Mouse (Mus musculus) mesoderm, embryonic 11.5 days (tissue): ENCODE data around the gene BC035947.
A peak's percentile ranks its signal among the peaks of the same experiment; 100 is the strongest.
"Not testable (repeated sequence)": the region's sequence is repeated elsewhere in the genome, so short reads cannot be mapped to it uniquely, and the experiment has no call there.

Experiments used
- DNase-seq: peaks from one replicate; pipeline ENCODE4 v3.0.0-alpha.2; 2012; ENCODE audit warnings: low read depth, low spot score

Gene BC035947

DNA sequence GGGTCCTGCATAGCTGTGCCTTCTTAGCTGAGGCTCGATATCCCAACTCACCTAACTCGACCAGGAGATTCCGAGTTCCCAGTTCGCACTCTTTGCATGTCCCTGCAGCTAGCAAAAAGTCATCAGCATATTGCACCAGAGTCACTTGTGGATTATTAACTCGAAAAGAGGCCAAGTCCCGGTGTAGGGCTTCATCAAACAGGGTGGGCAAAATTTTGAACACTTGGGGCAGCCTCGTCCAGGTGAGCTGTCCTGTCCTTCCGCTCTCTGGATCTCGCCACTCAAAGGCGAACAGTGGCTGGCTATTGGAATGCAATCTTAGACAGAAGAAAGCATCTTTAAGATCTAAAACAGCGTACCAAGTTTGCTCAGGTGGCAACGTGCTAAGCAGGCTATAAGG, 10.1 kb downstream of the BC035947 start:
- not testable (repeated sequence) for DNase-seq

DNA sequence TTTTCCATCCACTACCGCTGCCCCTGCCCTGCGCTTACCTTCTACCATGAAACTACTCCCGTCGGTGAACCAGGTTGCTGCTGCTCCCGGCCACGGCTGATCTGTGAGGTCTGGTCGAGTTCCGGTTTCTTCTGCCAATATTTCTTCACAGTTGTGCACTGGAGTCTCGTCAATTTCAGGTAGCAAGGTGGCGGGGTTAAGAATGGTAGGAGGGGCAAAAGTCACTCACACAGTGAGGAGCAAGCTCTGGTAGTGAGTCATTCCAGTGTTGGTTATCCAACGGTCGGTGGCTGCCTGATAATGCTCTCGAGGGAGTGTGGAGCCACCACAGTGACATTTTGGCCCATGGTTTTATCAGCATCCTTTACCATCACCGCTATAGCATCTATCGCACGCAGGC, 10.9 kb downstream of the BC035947 start:
- no peak for DNase-seq

DNA sequence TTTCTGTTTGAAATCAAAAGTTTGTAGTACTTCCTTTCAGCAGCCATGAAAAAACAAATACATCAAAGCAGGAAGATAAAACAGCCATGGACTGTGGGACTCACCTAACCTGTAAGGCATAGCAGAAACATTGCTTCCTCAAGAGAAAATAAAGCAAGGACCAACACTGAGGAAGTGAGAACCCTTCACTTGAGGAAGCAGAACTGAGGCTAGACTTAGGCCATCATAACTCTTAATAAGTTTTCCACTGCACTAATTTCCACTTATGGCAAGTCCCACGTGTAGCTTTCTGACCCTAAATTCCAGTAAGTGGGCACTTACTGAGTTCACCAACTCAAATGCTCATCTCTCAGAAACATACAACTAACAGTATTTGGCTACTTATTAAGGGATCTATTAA, 21.8 kb downstream of the BC035947 start:
- no peak for DNase-seq

DNA sequence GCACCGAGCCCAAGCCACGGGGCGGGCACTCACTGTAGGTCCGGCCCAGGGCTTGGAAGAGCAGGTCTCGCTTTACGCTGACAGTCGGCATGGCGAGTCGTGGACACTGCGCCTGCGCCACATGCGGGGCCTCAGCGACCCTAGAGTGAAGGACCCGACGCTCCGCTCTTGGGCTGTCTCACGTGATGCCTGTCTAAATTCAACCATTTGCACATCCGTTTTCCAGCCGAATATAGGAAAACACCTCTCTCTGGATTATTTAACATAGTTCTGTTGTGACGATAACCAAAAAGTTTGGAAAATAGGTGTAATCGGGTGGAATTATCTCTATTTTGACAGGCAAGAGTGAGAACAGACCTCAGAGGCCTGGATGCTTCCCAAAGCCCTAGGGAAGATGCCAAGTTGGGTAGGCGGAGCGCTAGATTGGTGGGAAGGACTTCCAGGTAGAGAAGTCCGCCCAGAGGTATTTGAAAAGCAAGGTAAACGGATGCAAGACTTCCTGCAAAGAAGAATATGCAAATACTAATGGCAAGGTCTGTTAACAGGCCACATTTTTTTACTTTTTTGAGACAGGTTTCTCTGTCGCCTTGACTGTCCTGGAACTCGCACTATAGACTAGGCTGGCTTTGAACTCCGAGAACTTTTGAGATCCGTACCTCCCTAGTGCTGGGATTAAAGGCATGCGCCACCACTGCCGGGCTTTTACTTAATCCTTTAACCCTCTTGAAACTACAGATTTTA, 23.0 kb downstream of the BC035947 start, which contains the start of gene Farsb:
TSS of gene Farsb (minus strand) at position 146 of the 741 bp plus-strand sequence.
- DNase-seq = peak; percentile 92

DNA sequence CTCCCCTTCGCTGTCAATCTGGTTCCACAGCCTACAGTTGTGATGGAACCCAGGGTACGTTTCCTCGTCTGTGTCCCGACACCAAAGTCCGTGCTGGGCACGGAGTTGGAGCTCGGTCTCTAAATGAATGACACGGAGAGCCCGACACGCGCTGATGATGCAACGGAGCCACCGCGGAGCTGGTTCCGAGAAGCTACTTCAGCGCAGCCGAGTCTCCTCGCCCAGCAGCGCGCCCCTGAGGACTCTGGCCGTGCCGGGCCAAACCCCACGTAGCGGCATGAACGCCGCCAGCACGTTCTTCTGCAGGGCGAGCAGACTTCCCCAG, 23.6 kb downstream of the BC035947 start:
- no peak for DNase-seq

DNA sequence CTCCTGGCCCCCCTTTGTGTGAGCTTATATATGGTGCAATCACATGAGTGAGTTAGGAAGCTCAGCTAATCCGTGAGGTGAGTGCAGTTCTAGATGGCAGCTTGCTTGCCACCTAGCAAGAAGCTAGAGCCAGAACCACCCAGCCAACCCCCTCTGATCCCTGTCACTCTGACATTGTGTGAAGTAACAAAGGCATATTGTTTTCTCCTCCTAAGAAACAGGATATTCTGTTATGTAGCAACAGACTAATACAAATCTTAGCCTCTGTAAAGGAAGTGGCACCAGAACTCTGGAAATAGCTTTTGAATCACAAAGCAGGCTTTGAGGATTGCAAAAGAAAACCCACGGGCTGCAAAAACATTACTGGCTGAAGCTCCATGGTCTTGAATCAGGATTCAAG, 27.6 kb downstream of the BC035947 start:
- no peak for DNase-seq

DNA sequence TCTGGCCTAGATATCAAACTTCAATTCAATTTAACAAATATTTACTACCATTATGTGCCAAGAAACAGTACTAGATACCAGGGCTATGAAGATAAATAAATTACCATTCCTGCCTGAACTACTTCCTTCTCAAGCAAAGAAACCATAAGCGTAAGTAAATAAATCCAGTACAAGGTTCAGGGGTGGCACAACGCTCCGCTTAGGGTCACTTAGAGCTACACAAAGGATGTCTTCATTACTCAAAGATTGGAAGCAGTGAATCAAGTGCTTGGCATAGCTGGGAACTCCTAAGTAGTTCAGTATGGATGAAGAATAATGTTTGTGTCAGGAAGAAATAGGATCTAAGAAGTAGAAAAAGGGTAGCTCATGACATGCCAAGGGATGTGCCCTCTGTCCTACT, 28.5 kb downstream of the BC035947 start:
- DNase-seq = no peak

DNA sequence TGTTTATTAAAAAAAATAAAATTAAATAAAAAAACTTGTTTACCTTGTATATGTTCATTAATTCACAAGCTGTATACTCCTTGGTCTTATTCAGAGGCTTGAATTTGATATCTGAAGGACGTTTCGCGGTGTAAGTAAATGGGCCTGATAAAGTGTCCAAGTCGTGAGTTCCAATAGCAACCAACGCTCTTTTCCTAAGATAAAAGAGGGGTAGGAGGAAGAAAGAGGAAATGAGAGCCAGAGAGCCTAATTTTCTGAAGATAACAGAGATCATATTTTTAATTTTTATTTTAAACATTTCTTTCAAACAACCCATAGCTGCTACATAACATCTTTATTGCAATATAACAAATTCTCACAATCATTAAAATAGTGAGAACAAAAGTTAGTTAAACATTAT, 39.5 kb downstream of the BC035947 start:
- DNase-seq = no peak

DNA sequence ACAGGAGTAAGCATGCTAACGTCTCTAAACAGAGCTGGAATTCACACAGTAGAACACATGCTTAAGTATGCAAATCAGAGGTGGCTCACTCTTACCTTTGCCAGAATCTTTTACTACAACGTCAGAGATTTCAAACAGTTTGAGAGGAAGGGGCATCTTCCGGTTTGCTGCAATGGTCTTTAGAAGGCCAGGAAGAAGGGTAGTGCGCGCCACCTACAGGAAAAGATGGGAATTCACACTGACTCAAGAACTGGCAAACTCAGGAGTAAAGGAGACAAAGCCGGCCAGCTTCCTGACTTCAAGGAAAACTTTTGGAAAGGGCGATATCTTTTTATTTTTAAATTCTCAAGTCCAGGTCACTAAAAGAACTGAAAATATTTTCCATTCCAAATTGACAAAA, 57.3 kb downstream of the BC035947 start:
- DNase-seq = peak; percentile 69

DNA sequence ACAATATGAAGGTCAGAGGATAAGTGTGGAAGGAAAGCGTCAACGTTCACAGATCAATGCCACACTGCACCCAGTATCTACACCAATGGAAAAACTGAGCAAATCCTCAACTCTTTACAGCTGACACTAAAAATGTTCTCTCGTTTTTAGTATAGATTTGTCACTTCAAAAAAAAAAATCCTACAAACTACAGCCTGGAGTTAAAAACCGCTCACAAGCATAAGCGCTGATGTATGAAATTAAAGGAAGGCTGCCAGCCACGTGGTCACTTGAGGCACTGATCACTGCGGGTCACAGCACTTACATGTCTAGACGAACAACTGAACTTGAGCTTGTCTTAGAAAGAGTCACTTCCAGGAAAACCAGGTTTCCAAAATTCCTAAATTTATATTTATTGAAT, 58.1 kb downstream of the BC035947 start:
- no peak for DNase-seq

DNA sequence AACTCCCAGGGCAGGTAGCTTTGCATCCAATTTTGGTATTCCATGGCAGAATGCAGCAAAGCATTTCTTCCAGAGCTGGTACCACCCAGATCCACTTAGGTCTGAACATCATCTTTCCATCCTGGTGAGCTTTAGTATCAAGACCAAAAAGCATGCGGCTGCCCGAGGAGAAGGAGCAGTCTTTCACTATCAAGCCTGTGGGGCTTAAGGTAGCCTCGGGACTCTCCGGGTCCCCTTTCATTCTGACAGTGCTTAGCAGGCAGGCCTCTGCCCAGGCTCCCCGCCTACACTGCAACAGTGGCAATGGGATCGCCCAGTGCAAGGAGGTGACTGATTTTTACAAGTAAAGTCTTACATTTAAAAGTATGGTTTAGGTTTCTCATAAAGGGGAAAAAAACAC, 59.4 kb downstream of the BC035947 start:
- DNase-seq = no peak

DNA sequence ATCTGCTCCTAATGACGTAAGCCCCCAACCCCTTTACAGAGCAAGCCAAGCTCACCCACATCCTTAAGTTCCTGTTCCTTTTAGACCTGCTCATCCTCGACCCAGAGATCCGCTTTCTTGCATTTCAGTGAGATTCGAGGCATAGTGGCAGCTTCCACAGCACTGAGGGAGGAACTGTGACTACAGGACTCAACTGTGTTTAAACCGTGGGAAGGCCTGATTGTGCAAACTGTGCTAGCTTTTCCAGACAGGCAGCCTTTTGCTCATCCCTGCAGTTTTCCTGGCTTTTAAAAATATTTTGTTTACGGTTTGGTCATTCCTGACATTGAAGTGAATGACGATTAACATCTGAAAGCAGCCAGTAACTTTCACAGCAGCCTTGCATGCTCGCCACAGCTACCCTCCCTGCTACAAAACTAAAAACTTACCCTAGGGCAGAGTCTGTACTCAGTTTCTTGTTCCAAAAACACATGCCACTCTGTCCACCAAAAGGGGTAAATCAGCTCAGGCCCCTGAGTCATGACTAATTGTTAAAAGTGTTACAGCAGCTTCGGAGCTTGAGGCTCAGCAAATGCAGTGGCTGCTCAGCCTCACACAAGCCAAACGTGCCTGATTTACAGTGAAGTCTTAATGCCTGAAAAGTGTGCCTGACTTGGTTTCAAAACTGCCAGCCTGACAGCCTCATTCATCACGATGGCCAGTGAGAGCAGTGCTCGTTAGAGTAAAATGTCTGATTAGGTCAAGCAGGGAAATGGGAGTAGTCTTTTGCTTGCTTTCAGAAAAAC, 60.7 kb downstream of the BC035947 start:
- DNase-seq = no peak

DNA sequence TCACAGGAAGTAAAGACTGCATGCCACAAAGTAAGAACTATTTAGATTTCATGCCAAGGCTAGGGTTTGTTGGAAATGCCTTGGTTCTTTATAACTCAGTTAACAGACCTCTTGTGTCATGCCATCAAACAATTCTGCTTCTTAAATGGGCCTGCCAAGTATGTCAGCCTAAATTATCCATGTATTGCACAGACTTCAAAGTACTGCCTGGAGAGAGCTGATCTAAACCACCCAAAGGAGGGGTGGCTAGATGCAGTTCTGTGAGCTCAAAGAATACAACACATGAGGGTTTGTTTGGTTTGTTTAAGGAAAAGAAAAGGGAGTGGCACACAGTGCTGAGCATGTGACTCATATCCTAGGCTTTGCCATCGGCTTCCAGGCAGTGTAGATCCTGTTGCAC, 63.9 kb downstream of the BC035947 start:
- DNase-seq = no peak
